Mouse (Mus musculus) CH12.LX (cell line): ENCODE data around the gene Parp4. TPM values are rescaled to one million over a fixed set of nuclear protein-coding genes. Genes with fewer than 3 reads are reported as not detected.

Experiments used
- DNase-seq: peaks from one replicate; pipeline ENCODE4 v3.0.0-alpha.2; 2013; ENCODE audit errors: extremely low read depth
- H3K27ac ChIP-seq: 2 replicates; pipeline ENCODE4 v1.5.1; 2012; ENCODE audit warnings: low read depth, mild to moderate bottlenecking, control low read depth, moderate library complexity; ENCODE audit not compliant: insufficient read depth
- H3K27me3 ChIP-seq: replicated peaks from 2 replicates; pipeline ENCODE3; 2012; ENCODE audit warnings: inconsistent platforms
- H3K36me3 ChIP-seq, 2 experiments: replicated peaks in 1 of 2; 2 replicates each; pipeline versions ENCODE3 to v1.6.1; 2012; ENCODE audit warnings: inconsistent platforms in 1 of 2, low read length in 1 of 2, mild to moderate bottlenecking in 1 of 2, mixed read lengths in 1 of 2, moderate library complexity in 1 of 2; ENCODE audit not compliant: control insufficient read depth in 1 of 2, insufficient read depth in 1 of 2
- H3K4me1 ChIP-seq, 2 experiments: 2 replicates each; pipeline ENCODE4 v1.6.1; 2012; ENCODE audit warnings: inconsistent platforms in 1 of 2, moderate library complexity in 1 of 2; ENCODE audit not compliant: insufficient read depth in 2 of 2, control insufficient read depth in 1 of 2
- H3K4me2 ChIP-seq: 2 replicates; pipeline ENCODE4 v1.6.1; 2012; ENCODE audit warnings: low read depth, mild to moderate bottlenecking, control low read depth; ENCODE audit not compliant: poor library complexity, insufficient read depth, severe bottlenecking
- H3K4me3 ChIP-seq, 3 experiments: fragments of 150-350 bp in 1 of 3; sonication (generic) in 1 of 3; replicated peaks in 1 of 3; 2 replicates each; pipeline versions ENCODE3 to v1.5.1; 2011 to 2012; ENCODE audit warnings: low read depth in 2 of 3, low read length in 2 of 3, mild to moderate bottlenecking in 2 of 3, moderate library complexity in 2 of 3, control low read depth in 1 of 3, improper control_type of control experiment in 1 of 3, inconsistent platforms in 1 of 3, mixed read lengths in 1 of 3; ENCODE audit not compliant: poor library complexity in 1 of 3
- H3K79me2 ChIP-seq: replicated peaks from 2 replicates; pipeline ENCODE4 v1.6.1; 2012; ENCODE audit warnings: mild to moderate bottlenecking, moderate library complexity; ENCODE audit not compliant: control insufficient read depth, poor library complexity, insufficient read depth, severe bottlenecking; ENCODE audit errors: extremely low read depth
- H3K9ac ChIP-seq: 2 replicates; pipeline ENCODE4 v1.6.1; 2012; ENCODE audit warnings: low read depth, mild to moderate bottlenecking, control low read depth, moderate library complexity; ENCODE audit not compliant: insufficient read depth
- H3K9me3 ChIP-seq: replicated peaks from 2 replicates; pipeline ENCODE3; 2012; ENCODE audit warnings: low read length, inconsistent platforms, mixed read lengths
- BHLHE40 ChIP-seq: IDR thresholded peaks from 2 replicates; pipeline ENCODE4 v1.6.1; 2011; ENCODE audit warnings: mild to moderate bottlenecking, low read depth, low read length, improper control_type of control experiment
- CHD1 ChIP-seq: IDR thresholded peaks from 2 replicates; pipeline ENCODE4 v1.6.1; 2012; ENCODE audit warnings: low read depth, low read length, improper control_type of control experiment, inconsistent platforms
- CHD2 ChIP-seq: IDR thresholded peaks from 2 replicates; pipeline ENCODE4 v1.6.1; 2011; ENCODE audit warnings: low read length, improper control_type of control experiment
- CTCF ChIP-seq, 2 experiments: IDR thresholded peaks in 1 of 2; conservative IDR thresholded peaks in 1 of 2; 2 replicates each; pipeline ENCODE4 v1.5.1; 2011 to 2012; ENCODE audit warnings: low read depth in 2 of 2, low read length in 2 of 2, improper control_type of control experiment in 1 of 2, inconsistent platforms in 1 of 2, mild to moderate bottlenecking in 1 of 2, moderate library complexity in 1 of 2
- E2F4 ChIP-seq: IDR thresholded peaks from 2 replicates; pipeline ENCODE4 v1.6.1; 2011; ENCODE audit warnings: low read depth, low read length, improper control_type of control experiment; ENCODE audit not compliant: insufficient replicate concordance
- ETS1 ChIP-seq: conservative IDR thresholded peaks from 2 replicates; pipeline ENCODE4 v1.6.1; 2012; ENCODE audit warnings: low read depth, mild to moderate bottlenecking, inconsistent platforms, low read length, improper control_type of control experiment, moderate library complexity
- GABPA ChIP-seq: IDR thresholded peaks from 2 replicates; pipeline ENCODE4 v1.6.1; 2012; ENCODE audit warnings: low read depth, low read length, improper control_type of control experiment, inconsistent platforms; ENCODE audit not compliant: insufficient replicate concordance
- HCFC1 ChIP-seq: IDR thresholded peaks from 2 replicates; pipeline ENCODE4 v1.6.1; 2012; ENCODE audit warnings: low read depth, mild to moderate bottlenecking, inconsistent platforms, low read length, improper control_type of control experiment
- IRF4 ChIP-seq: IDR thresholded peaks from 2 replicates; pipeline ENCODE4 v1.6.1; 2014; ENCODE audit warnings: low read depth, mild to moderate bottlenecking, inconsistent platforms, low read length, improper control_type of control experiment
- JUN ChIP-seq: IDR thresholded peaks from 2 replicates; pipeline ENCODE4 v1.6.1; 2011; ENCODE audit warnings: low read depth, mild to moderate bottlenecking, low read length, improper control_type of control experiment, moderate library complexity; ENCODE audit not compliant: insufficient read depth
- JUND ChIP-seq: conservative IDR thresholded peaks from 2 replicates; pipeline ENCODE4 v1.6.1; 2011; ENCODE audit warnings: low read depth, low read length, improper control_type of control experiment
- MAX ChIP-seq: IDR thresholded peaks from 2 replicates; pipeline ENCODE4 v1.6.1; 2011; ENCODE audit warnings: low read length, improper control_type of control experiment
- MAZ ChIP-seq: IDR thresholded peaks from 2 replicates; pipeline ENCODE4 v1.6.1; 2012; ENCODE audit warnings: low read depth, mild to moderate bottlenecking, inconsistent platforms, low read length, improper control_type of control experiment, moderate library complexity
- MEF2A ChIP-seq: IDR thresholded peaks from 2 replicates; pipeline ENCODE4 v1.6.1; 2014; ENCODE audit warnings: low read depth, mild to moderate bottlenecking, inconsistent platforms, low read length, improper control_type of control experiment, borderline replicate concordance
- MXI1 ChIP-seq: IDR thresholded peaks from 2 replicates; pipeline ENCODE4 v1.6.1; 2011; ENCODE audit warnings: mild to moderate bottlenecking, low read depth, low read length, improper control_type of control experiment
- MYC ChIP-seq: IDR thresholded peaks from 2 replicates; pipeline ENCODE4 v1.6.1; 2011; ENCODE audit warnings: low read depth, mild to moderate bottlenecking, improper control_type of control experiment, low read length
- NELFE ChIP-seq: IDR thresholded peaks from 2 replicates; pipeline ENCODE4 v1.6.1; 2011; ENCODE audit warnings: low read depth, low read length, improper control_type of control experiment
- NRF1 ChIP-seq: IDR thresholded peaks from 2 replicates; pipeline ENCODE4 v1.6.1; 2014; ENCODE audit warnings: low read depth, mild to moderate bottlenecking, inconsistent platforms, low read length, improper control_type of control experiment, moderate library complexity
- PAX5 ChIP-seq: IDR thresholded peaks from 2 replicates; pipeline ENCODE4 v1.6.1; 2012; ENCODE audit warnings: low read length, inconsistent platforms, mixed read lengths
- POLR2A ChIP-seq: IDR thresholded peaks from 2 replicates; pipeline ENCODE4 v1.6.1; 2011; ENCODE audit warnings: low read depth, mild to moderate bottlenecking, improper control_type of control experiment, low read length
- POLR2AphosphoS2 ChIP-seq: IDR thresholded peaks from 2 replicates; pipeline ENCODE4 v1.6.1; 2011; ENCODE audit warnings: low read depth, low read length, improper control_type of control experiment
- RAD21 ChIP-seq: IDR thresholded peaks from 2 replicates; pipeline ENCODE4 v1.6.1; 2011; ENCODE audit warnings: low read depth, mild to moderate bottlenecking, low read length, improper control_type of control experiment, moderate library complexity
- RCOR1 ChIP-seq: conservative IDR thresholded peaks from 2 replicates; pipeline ENCODE4 v1.6.1; 2012; ENCODE audit warnings: low read depth, mild to moderate bottlenecking, inconsistent platforms, low read length, improper control_type of control experiment
- SMC3 ChIP-seq: IDR thresholded peaks from 2 replicates; pipeline ENCODE4 v1.6.1; 2011; ENCODE audit warnings: low read depth, low read length, improper control_type of control experiment
- TBP ChIP-seq: conservative IDR thresholded peaks from 2 replicates; pipeline ENCODE4 v1.6.1; 2011; ENCODE audit warnings: low read depth, low read length, improper control_type of control experiment
- UBTF ChIP-seq: IDR thresholded peaks from 2 replicates; pipeline ENCODE4 v1.6.1; 2012; ENCODE audit warnings: low read depth, mild to moderate bottlenecking, inconsistent platforms, low read length, improper control_type of control experiment, moderate library complexity
- USF1 ChIP-seq: IDR thresholded peaks from 2 replicates; pipeline ENCODE4 v1.6.1; 2014; ENCODE audit warnings: low read depth, mild to moderate bottlenecking, inconsistent platforms, low read length, improper control_type of control experiment
- USF2 ChIP-seq: conservative IDR thresholded peaks from 2 replicates; pipeline ENCODE4 v1.6.1; 2011; ENCODE audit warnings: low read depth, low read length, improper control_type of control experiment
- ZC3H11A ChIP-seq: IDR thresholded peaks from 2 replicates; pipeline ENCODE4 v1.6.1; 2012; ENCODE audit warnings: low read depth, mild to moderate bottlenecking, inconsistent platforms, low read length, improper control_type of control experiment
- ZKSCAN1 ChIP-seq: IDR thresholded peaks from 2 replicates; pipeline ENCODE4 v1.6.1; 2012; ENCODE audit warnings: low read depth, inconsistent platforms, low read length, improper control_type of control experiment, borderline replicate concordance
- ZMIZ1 ChIP-seq: IDR thresholded peaks from 2 replicates; pipeline ENCODE4 v1.6.1; 2012; ENCODE audit warnings: low read depth, mild to moderate bottlenecking, inconsistent platforms, low read length, improper control_type of control experiment
- ZNF384 ChIP-seq: IDR thresholded peaks from 2 replicates; pipeline ENCODE4 v1.6.1; 2012; ENCODE audit warnings: low read depth, low read length, improper control_type of control experiment, inconsistent platforms
- dilution Hi-C: fragments of 300-500 bp; cut with MboI; formaldehyde crosslinking; loops from 2 replicates; pipeline ENCODE4 v1.14.3; 2020; ENCODE audit warnings: low sequenced_read_pairs; ENCODE audit not compliant: extremely low pct_unique_long_range_greater_than_20kb, extremely low pct_ligation_motif_present
- in situ Hi-C: fragments of 300-500 bp; cut with MboI; formaldehyde crosslinking; loops from 3 replicates; pipeline ENCODE4 v1.14.3; 2019; ENCODE audit warnings: low sequenced_read_pairs, low pct_ligation_motif_present, low pct_unique_long_range_greater_than_20kb, mixed read lengths
- polyA plus RNA-seq: library from polyadenylated mRNA; unstranded; fragments of >175 nt; gene quantifications from 2 replicates; pipeline ENCODE4 v1.2.1, GENCODE M21; 2012; ENCODE audit warnings: low read depth; ENCODE audit not compliant: insufficient read length
- total RNA-seq, 2 experiments: library from RNA; depleted of rRNA; stranded (reverse); fragments of 300-350 nt in 1 of 2; fragments of >200 nt in 1 of 2; gene quantifications; 2 replicates each; pipeline ENCODE4 v1.2.3; 2012 to 2014

Parp4 gene
- total and polyA plus RNA-seq, 3 experiments: 6.1 to 13.0 (median 10.2) TPM

- peaks cover 20% of the 10 kb centered on the region for H3K79me2 ChIP-seq
- H3K4me3 ChIP-seq: no peak overlapping the region
- H3K4me1 ChIP-seq: peaks cover 18 to 55% of the 10 kb centered on the region in 2 experiments
- dilution Hi-C loops: no loop called here
- in situ Hi-C loops: no loop called here
- TF ChIP-seq MAZ (no peak), TBP (no peak), CHD1 (no peak)
- H3K9ac ChIP-seq: no peak overlapping the region
- no peaks in the 10 kb centered on the region for H3K9me3 ChIP-seq
- DNase-seq: no peak
- no peaks in the 10 kb centered on the region for H3K27me3 ChIP-seq
- no peak overlapping the region for H3K27ac ChIP-seq
- H3K36me3 ChIP-seq: peaks cover 16 to 40% of the 10 kb centered on the region in 2 experiments
- H3K4me2 ChIP-seq: no peak overlapping the region
Observed at GRCm38 (mm10) chr14:56579011-56579410, 3.6 kb downstream of the Parp4 start.

- H3K9me3 ChIP-seq: no peaks in the 10 kb centered on the region
- H3K4me3 ChIP-seq: no peak overlapping the region
- H3K9ac ChIP-seq: peak overlapping the region; percentile 32; the same call in 1 of the 2 replicates
- peak overlapping the region; percentile 10; the same call in 1 of the 2 replicates for H3K4me2 ChIP-seq
- H3K79me2 ChIP-seq: peaks cover 12% of the 10 kb centered on the region
- peak overlapping the region; percentile 75 for H3K27ac ChIP-seq
- H3K36me3 ChIP-seq: peaks cover 34 to 61% of the 10 kb centered on the region in 2 experiments
- in situ Hi-C loops: loop anchor here (10.0 kb wide), 1 partner anchor 54 kb away; no protein-coding TSS in a partner anchor
- no peaks in the 10 kb centered on the region for H3K27me3 ChIP-seq
- peak; percentile 87 for DNase-seq
- peaks cover 14 to 49% of the 10 kb centered on the region in 2 experiments for H3K4me1 ChIP-seq
- dilution Hi-C loops: no loop called here
- TF ChIP-seq IRF4: peak; percentile 75
- TF ChIP-seq JUN: peak; percentile 26; the same call in 1 of the 2 replicates
- TF ChIP-seq MEF2A: peak; percentile 68
- no peak for TF ChIP-seq POLR2A
- 0 out of 2 replicates have a peak, but pooled peaks have one; percentile 28 for TF ChIP-seq NELFE
- TF ChIP-seq RCOR1: no peak
- TF ChIP-seq CHD1: peak; percentile 91; the same call in 1 of the 2 replicates
- TF ChIP-seq CTCF (conservative IDR thresholded peaks at IDR 0.05 in 1 of 2, IDR thresholded peaks at IDR 0.05 in 1 of 2; ENCODE audit: low read depth in 2 of 2, low read length in 2 of 2): no peak
- no peak for TF ChIP-seq E2F4
- peak; percentile 77 for TF ChIP-seq MAX
- peak; percentile 85 for TF ChIP-seq MYC
- TF ChIP-seq USF2: no peak
- peak; percentile 41; the same call in 1 of the 2 replicates for TF ChIP-seq JUND
- no peak; the same call in 1 of the 2 replicates for TF ChIP-seq CHD2
- TF ChIP-seq BHLHE40: peak; percentile 75
- no peak for TF ChIP-seq USF1
- TF ChIP-seq NRF1: peak; percentile 22; the same call in 1 of the 2 replicates
- TF ChIP-seq ZC3H11A: no peak
- TF ChIP-seq SMC3: no peak
- TF ChIP-seq ZNF384: no peak
- peak; percentile 92 for TF ChIP-seq ETS1
- TF ChIP-seq GABPA: no peak
- TF ChIP-seq UBTF: no peak
- no peak for TF ChIP-seq TBP
- TF ChIP-seq MAZ: peak; percentile 53; the same call in 1 of the 2 replicates
- peak; percentile 85 for TF ChIP-seq MXI1
- no peak for TF ChIP-seq ZMIZ1
- TF ChIP-seq RAD21: no peak; the same call in 1 of the 2 replicates
- TF ChIP-seq HCFC1: peak; percentile 43; the same call in 1 of the 2 replicates
- TF ChIP-seq ZKSCAN1: no peak
- no peak for TF ChIP-seq PAX5
- TF ChIP-seq POLR2AphosphoS2: no peak
Observed at GRCm38 (mm10) chr14:56581117-56581516, 5.7 kb downstream of the Parp4 start.
